In the genomic region with DNA sequence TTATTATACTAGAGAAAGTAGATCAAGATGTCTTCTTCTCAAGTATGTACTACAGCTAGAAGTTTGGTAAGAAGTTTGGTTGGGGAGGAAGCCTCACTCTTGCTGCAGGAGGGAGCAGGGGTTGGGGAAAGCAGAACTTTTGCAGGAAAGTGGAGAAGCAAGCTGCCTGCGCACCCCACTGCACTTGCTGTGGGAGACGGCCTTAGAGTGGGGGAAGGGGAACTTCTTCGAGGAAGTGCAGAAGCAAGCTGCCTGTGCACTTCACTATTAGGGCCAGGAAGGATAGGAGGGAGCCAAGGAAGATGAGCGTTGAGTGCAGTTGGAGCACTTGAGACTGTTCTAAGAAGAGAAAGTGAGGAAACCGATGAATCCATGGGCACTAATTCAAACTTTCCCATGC, we compare ENCODE assay signal across 23 mouse cellular contexts. TPM values are rescaled to one million over a fixed set of nuclear protein-coding genes. Genes with fewer than 3 reads are reported as not detected.
A peak's percentile ranks its signal among the peaks of the same experiment; 100 is the strongest.
DNase-seq lines count a peak whose midpoint lies in the region; ATAC-seq and TF ChIP-seq lines count a peak whose summit lies in the region.
"Had no signal": no experiment of that assay in that cellular context is flagged by ENCODE, and none has a peak within 500 bp of the region (broad histone marks: within the 10 kb centered on the region; RNA-seq: fewer than 3 reads in every experiment).

No protein-coding gene starts in this region.

- 35% methylated on average over 5 of the region's 5 CpGs for WGBS in liver, postnatal 0 days (ENCODE audit: insufficient replicate concordance)
- WGBS in liver, embryonic 11.5 days = 36% methylated on average over 5 of the region's 5 CpGs

- H3K27me3 ChIP-seq in liver, postnatal 0 days (ENCODE audit: insufficient read depth, low read length) = no peaks in the 10 kb centered on the region
- no peaks in the 10 kb centered on the region for H3K27me3 ChIP-seq in liver, embryonic 11.5 days (replicated peaks; ENCODE audit: control insufficient read depth, insufficient read depth, low read length)
- H3K27me3 ChIP-seq in CH12.LX (replicated peaks) = no peaks in the 10 kb centered on the region
- no peaks in the 10 kb centered on the region for H3K27me3 ChIP-seq in megakaryocyte, embryonic 14.5 days (replicated peaks)
- H3K27me3 ChIP-seq: embryonic facial prominence, embryonic 12.5 days; forebrain, embryonic 12.5 days; heart, embryonic 12.5 days; hindbrain, embryonic 12.5 days; kidney, embryonic 15.5 days; liver, embryonic 13.5 days had no signal

- H3K4me1 ChIP-seq in liver, postnatal 0 days (ENCODE audit: insufficient read depth) = peaks cover 7% of the 10 kb centered on the region; the same call in 1 of the 2 replicates
- H3K4me1 ChIP-seq in liver, embryonic 11.5 days (replicated peaks; ENCODE audit: control insufficient read depth, insufficient read depth, low read length) = no peaks in the 10 kb centered on the region
- H3K4me1 ChIP-seq in CH12.LX (ENCODE audit: control insufficient read depth in 1 of 2, insufficient read depth in 2 of 2) = peaks cover 21 to 61% of the 10 kb centered on the region in 2 experiments
- peaks cover 24% of the 10 kb centered on the region for H3K4me1 ChIP-seq in megakaryocyte, embryonic 14.5 days
- H3K4me1 ChIP-seq: embryonic facial prominence, embryonic 12.5 days; forebrain, embryonic 12.5 days; heart, embryonic 12.5 days; hindbrain, embryonic 12.5 days; kidney, embryonic 15.5 days; liver, embryonic 13.5 days had no signal

- H3K9ac ChIP-seq in liver, postnatal 0 days (replicated peaks) = no peak overlapping the region
- H3K9ac ChIP-seq in liver, embryonic 11.5 days (ENCODE audit: low read depth, low read length) = no peak overlapping the region
- H3K9ac ChIP-seq in CH12.LX (ENCODE audit: insufficient read depth, low read depth) = no peak overlapping the region
- H3K9ac ChIP-seq: embryonic facial prominence, embryonic 12.5 days; forebrain, embryonic 12.5 days; heart, embryonic 12.5 days; hindbrain, embryonic 12.5 days; kidney, embryonic 15.5 days; liver, embryonic 13.5 days; lung, embryonic 14.5 days had no signal

- in situ Hi-C loops in CH12.LX (cut with MboI; ENCODE audit: low pct_ligation_motif_present, low pct_unique_long_range_greater_than_20kb, low sequenced_read_pairs) = no loop called here

- no peak for TF ChIP-seq RAD21 in CH12.LX (IDR thresholded peaks at IDR 0.05; ENCODE audit: low read depth, low read length)

- no peak overlapping the region for H3K4me2 ChIP-seq in liver, postnatal 0 days (ENCODE audit: low read depth, low read length)
- H3K4me2 ChIP-seq in liver, embryonic 11.5 days = no peak overlapping the region
- H3K4me2 ChIP-seq in CH12.LX (ENCODE audit: insufficient read depth, low read depth, poor library complexity, severe bottlenecking) = peak overlapping the region; percentile 33
- H3K4me2 ChIP-seq: embryonic facial prominence, embryonic 12.5 days; forebrain, embryonic 12.5 days; heart, embryonic 12.5 days; hindbrain, embryonic 12.5 days; kidney, embryonic 15.5 days; liver, embryonic 13.5 days; lung, embryonic 14.5 days had no signal

- no peak overlapping the region for H3K27ac ChIP-seq in liver, postnatal 0 days (ENCODE audit: low read depth)
- no peak overlapping the region for H3K27ac ChIP-seq in liver, embryonic 11.5 days (ENCODE audit: low read depth, low read length)
- peak overlapping the region; percentile 40; the same call in 1 of the 2 replicates for H3K27ac ChIP-seq in CH12.LX (ENCODE audit: insufficient read depth, low read depth)
- H3K27ac ChIP-seq: embryonic facial prominence, embryonic 12.5 days; forebrain, embryonic 12.5 days; hindbrain, embryonic 12.5 days; kidney, embryonic 15.5 days; liver, embryonic 13.5 days had no signal

- dilution Hi-C loops in CH12.LX (cut with MboI; ENCODE audit: extremely low pct_ligation_motif_present, extremely low pct_unique_long_range_greater_than_20kb, low sequenced_read_pairs) = no loop called here

- 0 out of 2 replicates have a peak, but pooled peaks have one; percentile 21 for ATAC-seq in liver, postnatal 0 days
- no peak for ATAC-seq in liver, embryonic 11.5 days (replicated peaks; ENCODE audit: low FRiP score)
- ATAC-seq: intestine, postnatal 0 days; midbrain, embryonic 16.5 days had no signal

- H3K36me3 ChIP-seq in liver, postnatal 0 days (replicated peaks; ENCODE audit: insufficient read depth, low read length) = peaks cover 17% of the 10 kb centered on the region
- no peaks in the 10 kb centered on the region; the same call in 1 of the 2 replicates for H3K36me3 ChIP-seq in liver, embryonic 11.5 days (ENCODE audit: control insufficient read depth, insufficient read depth, low read length)
- H3K36me3 ChIP-seq in CH12.LX (replicated peaks in 1 of 2; ENCODE audit: control insufficient read depth in 1 of 2, insufficient read depth in 1 of 2, low read length in 1 of 2) = peaks cover 19 to 20% of the 10 kb centered on the region in 2 experiments
- peaks cover 19% of the 10 kb centered on the region for H3K36me3 ChIP-seq in megakaryocyte, embryonic 14.5 days (replicated peaks; ENCODE audit: low read length)

- H3K4me3 ChIP-seq in liver, postnatal 0 days (ENCODE audit: low read depth, low read length) = no peak overlapping the region
- H3K4me3 ChIP-seq in liver, embryonic 11.5 days (ENCODE audit: low read depth, low read length) = no peak overlapping the region
- H3K4me3 ChIP-seq in CH12.LX (replicated peaks in 1 of 3; ENCODE audit: low read depth in 2 of 3, low read length in 2 of 3, poor library complexity in 1 of 3) = no peak overlapping the region
- H3K4me3 ChIP-seq in megakaryocyte, embryonic 14.5 days (replicated peaks) = peak overlapping the region; percentile 47
- H3K4me3 ChIP-seq: embryonic facial prominence, embryonic 12.5 days; forebrain, embryonic 12.5 days; heart, embryonic 12.5 days; hindbrain, embryonic 12.5 days; kidney, embryonic 15.5 days; liver, embryonic 13.5 days had no signal

- TF ChIP-seq EP300 in liver, postnatal 0 days (IDR thresholded peaks at IDR 0.05; ENCODE audit: low read depth) = no peak
- TF ChIP-seq EP300 in CH12.LX (IDR thresholded peaks at IDR 0.05; ENCODE audit: low read length) = no peak

- no peak for TF ChIP-seq POLR2A in CH12.LX (IDR thresholded peaks at IDR 0.05; ENCODE audit: low read depth, low read length)

- no peaks in the 10 kb centered on the region for H3K9me3 ChIP-seq in liver, postnatal 0 days (ENCODE audit: low read length)
- H3K9me3 ChIP-seq in liver, embryonic 11.5 days (ENCODE audit: control insufficient read depth, low read length) = no peaks in the 10 kb centered on the region
- no peaks in the 10 kb centered on the region for H3K9me3 ChIP-seq in CH12.LX (replicated peaks; ENCODE audit: low read length)
- no peaks in the 10 kb centered on the region for H3K9me3 ChIP-seq in megakaryocyte, embryonic 14.5 days
- H3K9me3 ChIP-seq: embryonic facial prominence, embryonic 12.5 days; forebrain, embryonic 12.5 days; heart, embryonic 12.5 days; hindbrain, embryonic 12.5 days; kidney, embryonic 15.5 days; liver, embryonic 13.5 days had no signal

- peak; percentile 31 for DNase-seq in liver, postnatal 0 days
- no peak for DNase-seq in liver, embryonic 11.5 days (ENCODE audit: low spot score)
- peak; percentile 44 for DNase-seq in CH12.LX (ENCODE audit: extremely low read depth)
- peak; percentile 22 for DNase-seq in brain, adult 2 months (ENCODE audit: low read depth, low spot score)
- DNase-seq in heart, adult 8-10 months (ENCODE audit: low spot score) = no peak
- DNase-seq in testis, postnatal 10 days (ENCODE audit: low spot score) = no peak
- DNase-seq: adrenal gland, postnatal 25 days; cerebellum, adult 11 months; cerebellum, postnatal 14 days; heart, postnatal 10 days; layer of hippocampus, adult 9-11 months; liver, embryonic 13.5 days; lung, embryonic 14.5 days; thymus, adult 2 months; thymus, postnatal 4 days had no signal

- peaks cover 5% of the 10 kb centered on the region; the same call in 1 of the 2 replicates for H3K79me2 ChIP-seq in CH12.LX (replicated peaks; ENCODE audit: control insufficient read depth, extremely low read depth, insufficient read depth, poor library complexity, severe bottlenecking)

- no peak for TF ChIP-seq CTCF in liver, postnatal 0 days (IDR thresholded peaks at IDR 0.05; ENCODE audit: low read depth)
- no peak for TF ChIP-seq CTCF in CH12.LX (conservative IDR thresholded peaks at IDR 0.05 in 1 of 2, IDR thresholded peaks at IDR 0.05 in 1 of 2; ENCODE audit: low read depth in 2 of 2, low read length in 2 of 2)

RNA-seq across cellular contexts. Expression of gene Dcps, which starts 7.5 kb away (rescaled TPM):
- polyA plus RNA-seq in liver, postnatal 0 days (2015; fragmentation: Nextera tagmentation; extraction: Ambion mirVana) = 23.7 and 23.9 TPM in 2 replicates
- 90.9 and 95.2 TPM in 2 replicates for polyA plus RNA-seq in liver, embryonic 11.5 days (2014; fragmentation: Nextera tagmentation; extraction: Ambion mirVana)
- total RNA-seq in CH12.LX (2012; rRNA removed) (64.3 and 70.1 TPM in 2 replicates), CH12.LX (2014; rRNA removed) (113 TPM in 2 replicates)
- 94.3 and 102 TPM in 2 replicates for polyA plus RNA-seq in CH12.LX (2012; ENCODE audit: insufficient read length, low read depth)
- polyA plus RNA-seq in megakaryocyte, embryonic 14.5 days (2012; ENCODE audit: insufficient read depth, low replicate concordance) = 78.0 and 88.3 TPM in 2 replicates
- total RNA-seq in heart, adult 8-10 months (2022) = 10 to 100 TPM; 13.8 to 15.8 (median 14.1) TPM

RNA-seq across cellular contexts. Expression of gene Srpr, which starts 16.6 kb away (rescaled TPM):
- polyA plus RNA-seq in liver, postnatal 0 days (2015; fragmentation: Nextera tagmentation; extraction: Ambion mirVana) = 93.4 and 94.4 TPM in 2 replicates
- 98.7 and 108 TPM in 2 replicates for polyA plus RNA-seq in liver, embryonic 11.5 days (2014; fragmentation: Nextera tagmentation; extraction: Ambion mirVana)
- total RNA-seq in CH12.LX (2012; rRNA removed) (40.1 and 50.7 TPM in 2 replicates), CH12.LX (2014; rRNA removed) (33.0 and 38.2 TPM in 2 replicates)
- 95.0 and 99.2 TPM in 2 replicates for polyA plus RNA-seq in CH12.LX (2012; ENCODE audit: insufficient read length, low read depth)
- polyA plus RNA-seq in megakaryocyte, embryonic 14.5 days (2012; ENCODE audit: insufficient read depth, low replicate concordance) = 1.3 and 11.2 TPM in 2 replicates
- total RNA-seq in heart, adult 8-10 months (2022) = 10 to 100 TPM; 81.9 to 98.4 (median 89.6) TPM

RNA-seq across cellular contexts. Expression of gene Tirap, which starts 16.7 kb away (rescaled TPM):
- 8.8 and 10.6 TPM in 2 replicates for polyA plus RNA-seq in liver, postnatal 0 days (2015; fragmentation: Nextera tagmentation; extraction: Ambion mirVana)
- 10.5 and 11.0 TPM in 2 replicates for polyA plus RNA-seq in liver, embryonic 11.5 days (2014; fragmentation: Nextera tagmentation; extraction: Ambion mirVana)
- total RNA-seq in CH12.LX (2012; rRNA removed) (10.5 and 11.8 TPM in 2 replicates), CH12.LX (2014; rRNA removed) (14.2 and 18.0 TPM in 2 replicates)
- polyA plus RNA-seq in CH12.LX (2012; ENCODE audit: insufficient read length, low read depth) = 15.6 and 18.7 TPM in 2 replicates
- polyA plus RNA-seq in megakaryocyte, embryonic 14.5 days (2012; ENCODE audit: insufficient read depth, low replicate concordance) = 1.9 and 9.9 TPM in 2 replicates
- 1 to 10 TPM; 5.3 to 7.9 (median 5.9) TPM for total RNA-seq in heart, adult 8-10 months (2022)

RNA-seq across cellular contexts. Expression of gene Foxred1, which starts 27.5 kb away (rescaled TPM):
- polyA plus RNA-seq in liver, postnatal 0 days (2015; fragmentation: Nextera tagmentation; extraction: Ambion mirVana) = 26.7 and 29.2 TPM in 2 replicates
- polyA plus RNA-seq in liver, embryonic 11.5 days (2014; fragmentation: Nextera tagmentation; extraction: Ambion mirVana) = 55.4 and 57.2 TPM in 2 replicates
- total RNA-seq in CH12.LX (2012; rRNA removed) (31.1 and 40.3 TPM in 2 replicates), CH12.LX (2014; rRNA removed) (69.1 and 70.0 TPM in 2 replicates)
- polyA plus RNA-seq in CH12.LX (2012; ENCODE audit: insufficient read length, low read depth) = 40.3 and 42.6 TPM in 2 replicates
- 4.1 and 7.4 TPM in 2 replicates for polyA plus RNA-seq in megakaryocyte, embryonic 14.5 days (2012; ENCODE audit: insufficient read depth, low replicate concordance)
- total RNA-seq in heart, adult 8-10 months (2022) = 10 to 100 TPM; 74.4 to 89.0 (median 78.8) TPM

Comparison
In these comparisons a context has a peak if more than half of its experiments do, and no peak if none do; other contexts are left out.
1. DNase-seq: peak in liver, postnatal 0 days (single experiment), CH12.LX (single experiment) and brain, adult 2 months (single experiment); none in liver, embryonic 11.5 days (single experiment), heart, adult 8-10 months (single experiment) and testis, postnatal 10 days (single experiment).